Mouse (Mus musculus) midbrain, embryonic 13.5 days (tissue): Measurements from ENCODE around the gene Gm49322. TPM values are rescaled to one million over a fixed set of nuclear protein-coding genes. Genes with fewer than 3 reads are reported as not detected.

Source experiments
- ATAC-seq: fragments of 200-750 bp; cut with Nextera tagmentation; 2 replicates; pipeline ENCODE4 v1.8.0; 2017; ENCODE audit warnings: mild to moderate bottlenecking, moderate TSS enrichment, moderate library complexity
- H3K27ac ChIP-seq: fragments of 300-500 bp; sonication (generic); 2 replicates; pipeline ENCODE4 v1.5.1; 2015; ENCODE audit warnings: inconsistent platforms, mild to moderate bottlenecking, moderate library complexity
- H3K27me3 ChIP-seq: fragments of 300-500 bp; sonication (generic); 2 replicates; pipeline ENCODE4 v1.6.1; 2015; ENCODE audit warnings: mild to moderate bottlenecking, inconsistent platforms
- H3K36me3 ChIP-seq: fragments of 300-500 bp; sonication (generic); 2 replicates; pipeline ENCODE4 v1.6.1; 2015; ENCODE audit warnings: mild to moderate bottlenecking, inconsistent platforms
- H3K4me1 ChIP-seq: fragments of 300-500 bp; sonication (generic); replicated peaks from 2 replicates; pipeline ENCODE4 v1.6.1; 2015; ENCODE audit warnings: inconsistent platforms
- H3K4me2 ChIP-seq: fragments of 300-500 bp; sonication (generic); replicated peaks from 2 replicates; pipeline ENCODE4 v1.6.1; 2015; ENCODE audit warnings: moderate library complexity, mild to moderate bottlenecking, inconsistent platforms
- H3K4me3 ChIP-seq: fragments of 300-500 bp; sonication (generic); replicated peaks from 2 replicates; pipeline ENCODE4 v1.5.1; 2015; ENCODE audit warnings: mild to moderate bottlenecking, inconsistent platforms
- H3K9ac ChIP-seq: fragments of 300-500 bp; sonication (generic); replicated peaks from 2 replicates; pipeline ENCODE4 v1.6.1; 2015; ENCODE audit warnings: mild to moderate bottlenecking, inconsistent platforms
- H3K9me3 ChIP-seq: fragments of 300-500 bp; sonication (generic); 2 replicates; pipeline ENCODE4 v1.6.1; 2016; ENCODE audit warnings: mild to moderate bottlenecking, inconsistent platforms
- WGBS: fragments of 180-500 bp; shearing (Covaris S2); methylation state at CpG from one replicate; pipeline ENCODE4 v1.1.7; 2015; 5-methylcytosine and 5-hydroxymethylcytosine counted together
- polyA plus RNA-seq: library from polyadenylated mRNA; unstranded; fragments of >200 nt; fragmentation: Nextera tagmentation; extraction: Ambion mirVana; gene quantifications from 2 replicates; pipeline ENCODE4 v1.2.1, GENCODE M21; 2015

Gm49322 gene
- polyA plus RNA-seq, 1 experiment from 2014 or later = 4.9 TPM

DNA sequence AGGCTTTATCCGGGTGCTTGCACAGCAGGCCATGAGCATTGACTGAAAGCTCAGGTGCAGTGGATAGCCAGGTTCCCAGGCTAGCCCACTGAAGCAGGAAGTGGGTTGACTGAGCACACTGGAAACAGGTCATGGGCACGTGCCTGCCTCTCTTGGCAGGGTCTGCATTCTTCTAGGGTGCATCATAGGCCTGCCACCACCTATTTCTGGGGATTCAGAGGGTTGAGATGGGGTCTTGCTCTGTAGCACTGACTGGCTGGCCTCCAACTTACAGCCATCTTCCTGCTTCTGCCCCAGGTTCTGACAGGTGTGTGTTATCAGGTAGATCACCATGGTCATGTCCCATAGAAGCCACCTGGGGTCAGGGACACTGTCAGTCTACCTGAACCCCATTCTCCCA is 833 bp upstream of the Gm49322 start:
- no peaks in the 10 kb centered on the region for H3K9me3 ChIP-seq

DNA sequence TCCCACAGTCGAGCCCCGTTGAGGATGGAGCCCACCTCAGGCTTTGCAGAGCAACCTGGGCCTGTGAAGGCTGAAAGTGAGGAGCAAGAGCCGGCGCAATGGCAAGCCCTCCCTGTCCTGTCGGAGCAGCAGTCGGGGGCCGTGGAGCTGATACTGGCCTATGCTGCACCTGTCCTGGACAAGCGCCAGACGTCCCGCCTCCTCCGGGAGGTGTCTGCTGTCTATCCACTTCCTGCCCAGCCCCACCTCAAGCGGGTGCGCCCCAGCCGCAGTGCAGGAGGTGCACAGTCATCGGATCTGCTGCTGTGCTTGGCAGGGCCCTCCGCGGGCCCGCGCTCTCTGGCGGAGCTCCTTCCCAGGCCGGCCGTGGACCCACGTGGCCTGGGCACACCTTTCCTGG is 485 bp downstream of the Gm49322 start:
- H3K36me3 ChIP-seq = peaks cover 41% of the 10 kb centered on the region
- no peaks in the 10 kb centered on the region for H3K27me3 ChIP-seq
- 94% methylated on average over 23 of the region's 23 CpGs for WGBS
- H3K9ac ChIP-seq = no peak overlapping the region
- no peaks in the 10 kb centered on the region for H3K9me3 ChIP-seq
- peaks cover 20% of the 10 kb centered on the region for H3K4me1 ChIP-seq
- no peak overlapping the region for H3K4me2 ChIP-seq
- no peak for ATAC-seq
- no peak overlapping the region for H3K4me3 ChIP-seq
- H3K27ac ChIP-seq = no peak overlapping the region

More for the DNA sequence above, 833 bp upstream of the Gm49322 start:
- Histone ChIP-seq H3K9ac (no peak overlapping the region), H3K36me3 (peaks cover 40% of the 10 kb centered on the region), H3K4me1 (peaks cover 20% of the 10 kb centered on the region), H3K27me3 (no peaks in the 10 kb centered on the region), H3K4me2 (no peak overlapping the region), H3K4me3 (no peak overlapping the region), H3K27ac (no peak overlapping the region)
- 84% methylated on average over 2 of the region's 2 CpGs for WGBS
- no peak for ATAC-seq

DNA sequence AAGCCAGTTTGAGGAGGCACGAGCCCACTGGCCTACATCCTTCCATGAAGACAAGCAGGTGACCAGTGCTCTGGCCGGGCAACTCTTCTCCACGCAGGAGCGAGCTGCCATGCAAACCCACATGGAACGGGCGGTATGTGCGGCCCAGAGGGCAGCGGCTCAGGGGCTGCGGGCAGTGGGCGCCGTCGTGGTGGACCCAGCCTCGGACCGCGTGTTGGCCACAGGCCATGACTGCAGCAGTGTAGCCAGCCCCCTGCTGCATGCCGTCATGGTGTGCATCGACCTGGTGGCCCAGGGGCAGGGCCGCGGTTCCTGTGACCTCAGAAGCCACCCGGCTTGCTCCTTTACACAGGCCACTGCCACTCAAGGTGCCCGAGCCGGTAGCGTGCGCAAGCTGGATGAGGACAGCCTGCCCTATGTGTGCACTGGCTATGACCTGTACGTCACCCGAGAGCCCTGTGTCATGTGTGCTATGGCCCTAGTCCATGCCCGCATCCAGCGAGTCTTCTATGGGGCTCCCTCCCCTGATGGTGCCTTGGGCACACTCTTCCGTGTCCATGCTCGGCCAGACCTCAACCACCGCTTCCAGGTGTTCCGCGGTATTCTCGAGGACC is 1.0 kb downstream of the Gm49322 start:
- peaks cover 20% of the 10 kb centered on the region for H3K4me1 ChIP-seq
- H3K9ac ChIP-seq = no peak overlapping the region
- H3K36me3 ChIP-seq = peaks cover 44% of the 10 kb centered on the region
- no peak overlapping the region for H3K4me3 ChIP-seq
- H3K27ac ChIP-seq = no peak overlapping the region
- H3K4me2 ChIP-seq = no peak overlapping the region
- 96% methylated on average over 34 of the region's 34 CpGs for WGBS
- no peaks in the 10 kb centered on the region for H3K27me3 ChIP-seq
- no peaks in the 10 kb centered on the region for H3K9me3 ChIP-seq
- no peak for ATAC-seq

DNA sequence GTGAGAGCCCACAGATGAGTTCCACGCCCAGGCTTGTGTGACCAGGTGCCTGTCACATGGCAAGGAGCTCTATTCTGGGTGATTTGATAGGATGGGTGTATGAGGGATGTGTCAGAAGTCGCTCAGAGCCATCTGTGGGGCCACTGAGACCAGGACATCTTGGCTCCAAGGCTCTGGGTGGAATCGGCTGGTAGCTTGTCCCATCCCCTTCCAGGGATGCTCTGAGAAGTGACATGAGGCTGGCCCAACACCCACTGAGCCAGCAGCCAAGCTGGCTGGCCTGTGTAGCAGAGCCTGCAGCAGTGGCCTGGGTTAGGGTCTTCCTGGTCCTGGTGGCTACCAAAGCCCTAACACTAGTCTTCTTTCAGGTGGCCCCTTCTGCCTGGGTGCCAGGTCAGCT is 2.6 kb downstream of the Gm49322 start:
- no peak for ATAC-seq
- H3K9ac ChIP-seq = no peak overlapping the region
- peaks cover 13% of the 10 kb centered on the region for H3K4me1 ChIP-seq
- H3K36me3 ChIP-seq = peaks cover 56% of the 10 kb centered on the region
- H3K4me3 ChIP-seq = no peak overlapping the region
- no peaks in the 10 kb centered on the region for H3K27me3 ChIP-seq
- no peak overlapping the region for H3K27ac ChIP-seq
- WGBS = 93% methylated on average over 3 of the region's 3 CpGs
- no peak overlapping the region for H3K4me2 ChIP-seq
- H3K9me3 ChIP-seq = no peaks in the 10 kb centered on the region

DNA sequence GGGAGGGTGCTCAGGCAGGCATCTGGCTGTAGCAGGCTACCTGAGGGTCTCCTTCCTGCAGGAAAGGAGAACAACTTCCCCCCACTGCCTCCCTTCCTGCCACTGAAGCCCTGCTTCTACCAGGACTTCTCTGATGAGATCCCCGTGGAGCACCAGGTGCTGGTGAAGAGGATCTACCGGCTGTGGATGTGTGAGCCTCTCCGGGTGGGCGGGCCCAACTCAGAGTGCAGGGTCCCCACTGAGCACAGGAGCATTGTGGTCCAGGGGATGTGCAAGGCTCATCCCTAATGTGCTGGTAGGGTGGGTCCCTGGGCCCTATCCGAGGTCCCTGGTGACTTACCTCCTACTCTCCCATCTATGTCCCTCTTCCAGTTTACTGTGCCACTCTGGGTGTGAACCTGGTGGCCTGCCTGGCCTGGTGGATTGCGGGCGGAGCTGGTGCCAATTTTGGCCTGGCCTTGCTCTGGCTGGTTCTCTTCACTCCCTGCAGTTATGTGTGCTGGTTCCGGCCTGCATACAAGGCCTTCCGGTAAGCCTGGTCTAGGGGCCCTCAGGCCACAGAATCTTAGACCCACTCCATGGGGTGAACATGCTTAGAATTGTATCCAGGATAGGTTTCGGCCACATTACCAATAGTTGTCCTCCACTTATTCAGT is 3.6 kb downstream of the Gm49322 start:
- H3K36me3 ChIP-seq = peaks cover 64% of the 10 kb centered on the region
- no peak for ATAC-seq
- peaks cover 3% of the 10 kb centered on the region for H3K4me1 ChIP-seq

DNA sequence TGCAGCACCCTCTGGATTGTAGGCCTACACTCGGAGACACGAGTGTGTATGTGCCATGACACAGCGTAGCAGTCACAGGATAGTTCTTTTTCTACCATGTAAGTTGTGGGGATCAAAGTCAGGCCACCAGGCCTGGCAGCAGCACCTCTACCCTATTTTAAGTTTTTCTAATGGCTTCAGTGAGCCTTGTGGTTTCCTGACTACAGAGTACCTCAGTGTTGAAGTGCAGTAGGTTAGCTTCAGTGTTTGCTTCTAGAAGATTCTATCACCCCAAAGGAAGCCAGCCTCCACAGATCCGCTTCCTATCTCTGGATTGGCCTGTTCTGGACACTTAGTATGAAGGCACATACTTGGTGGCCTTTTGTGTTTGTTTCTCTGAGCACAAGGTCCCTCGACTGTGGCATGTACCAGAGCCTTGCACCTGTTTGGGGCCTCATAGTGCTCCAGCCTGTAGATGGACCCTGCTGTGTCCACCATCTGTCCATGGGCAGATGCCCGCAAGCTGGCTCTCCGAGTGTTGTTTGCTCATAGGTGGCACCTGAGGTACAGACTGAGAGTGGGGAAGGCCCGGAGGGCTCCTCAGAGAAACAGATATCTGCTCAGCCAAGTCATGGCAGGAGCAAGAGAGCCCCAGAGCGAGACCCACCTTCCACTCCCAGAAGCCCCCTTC is 4.4 kb downstream of the Gm49322 start:
- no peak overlapping the region for H3K9ac ChIP-seq
- ATAC-seq = no peak

More for the DNA sequence above, 3.6 kb downstream of the Gm49322 start:
- H3K9ac ChIP-seq = no peak overlapping the region
- no peak overlapping the region for H3K4me3 ChIP-seq
- H3K9me3 ChIP-seq = no peaks in the 10 kb centered on the region
- no peak overlapping the region for H3K4me2 ChIP-seq
- H3K27me3 ChIP-seq = no peaks in the 10 kb centered on the region
- 89% methylated on average over 10 of the region's 10 CpGs for WGBS
- no peak overlapping the region for H3K27ac ChIP-seq

DNA sequence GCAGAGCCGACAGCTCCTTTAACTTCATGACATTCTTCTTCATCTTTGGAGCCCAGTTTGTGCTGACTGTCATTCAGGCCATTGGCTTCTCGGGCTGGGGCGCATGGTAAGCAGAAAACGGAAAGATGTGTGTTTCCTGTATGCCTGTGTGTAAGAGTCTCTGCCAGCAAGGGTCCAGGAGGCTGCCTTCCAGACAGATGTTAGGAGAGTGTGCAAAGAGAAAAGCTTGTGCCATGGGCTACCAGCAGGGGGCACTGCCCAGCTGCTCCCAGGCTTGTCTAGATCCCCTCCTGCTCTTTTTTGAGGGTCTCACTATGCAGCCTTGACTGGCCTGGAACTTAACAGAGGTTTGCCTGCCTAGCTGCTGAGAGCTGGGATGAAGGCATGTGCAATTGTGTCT is 5.2 kb downstream of the Gm49322 start:
- WGBS = 83% methylated on average over 4 of the region's 4 CpGs
- H3K4me2 ChIP-seq = no peak overlapping the region
- no peak overlapping the region for H3K4me3 ChIP-seq
- no peaks in the 10 kb centered on the region for H3K4me1 ChIP-seq
- 0 out of 2 replicates have a peak, but pooled peaks have one; percentile 28 for ATAC-seq
- H3K9me3 ChIP-seq = no peaks in the 10 kb centered on the region
- no peaks in the 10 kb centered on the region for H3K27me3 ChIP-seq
- no peak overlapping the region for H3K27ac ChIP-seq
- H3K9ac ChIP-seq = no peak overlapping the region
- H3K36me3 ChIP-seq = peaks cover 80% of the 10 kb centered on the region

More for the DNA sequence above, 4.4 kb downstream of the Gm49322 start:
- no peak overlapping the region for H3K4me2 ChIP-seq
- no peak overlapping the region for H3K4me3 ChIP-seq
- no peaks in the 10 kb centered on the region for H3K9me3 ChIP-seq
- peaks cover 73% of the 10 kb centered on the region for H3K36me3 ChIP-seq
- H3K27me3 ChIP-seq = no peaks in the 10 kb centered on the region
- WGBS = 92% methylated on average over 9 of the region's 9 CpGs
- no peaks in the 10 kb centered on the region for H3K4me1 ChIP-seq
- H3K27ac ChIP-seq = no peak overlapping the region

DNA sequence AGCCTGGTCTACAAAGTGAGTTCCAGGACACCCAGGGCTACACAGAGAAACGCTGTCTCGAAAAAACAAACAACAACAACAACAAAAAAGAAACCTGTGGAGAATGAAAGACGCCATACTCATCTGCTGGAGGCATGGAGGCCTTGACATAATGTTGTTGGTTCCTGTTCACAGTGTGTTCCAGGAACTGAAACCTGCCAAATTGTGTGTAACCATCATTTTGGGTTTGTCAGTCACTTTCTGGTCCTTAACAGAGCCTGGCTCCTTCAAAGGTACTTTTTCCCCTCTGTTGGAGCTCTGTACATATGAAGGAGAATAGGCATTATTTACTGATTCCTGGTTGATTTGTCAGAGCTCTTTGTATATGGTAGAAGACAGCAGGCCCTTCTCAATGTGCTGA is 6.1 kb downstream of the Gm49322 start:
- no peaks in the 10 kb centered on the region for H3K4me1 ChIP-seq
- H3K9ac ChIP-seq = no peak overlapping the region
- no peaks in the 10 kb centered on the region for H3K9me3 ChIP-seq
- no peak overlapping the region for H3K4me2 ChIP-seq
- no peak overlapping the region for H3K4me3 ChIP-seq
- H3K27ac ChIP-seq = no peak overlapping the region
- H3K36me3 ChIP-seq = peaks cover 75% of the 10 kb centered on the region
- 98% methylated on average over 3 of the region's 3 CpGs for WGBS
- no peaks in the 10 kb centered on the region for H3K27me3 ChIP-seq
- ATAC-seq = no peak

DNA sequence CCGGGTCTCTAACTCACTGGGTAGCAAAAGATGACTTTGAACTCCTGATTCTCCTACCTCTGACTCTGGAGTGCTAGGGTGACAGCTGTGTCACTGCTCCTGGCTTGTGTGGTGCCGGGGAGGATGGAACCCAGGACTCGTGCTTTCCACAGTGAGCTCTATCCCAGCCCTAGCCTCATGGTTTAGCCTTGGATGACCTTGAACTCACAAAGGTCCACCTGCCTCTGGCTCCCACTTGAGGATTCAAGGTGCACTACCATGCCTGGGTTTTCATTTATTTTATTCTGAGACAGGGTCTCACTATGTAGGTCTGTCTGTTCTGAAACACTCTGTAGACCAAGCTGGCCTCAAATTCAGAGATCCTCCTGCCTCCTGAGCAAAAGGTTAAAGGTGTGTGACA is 8.0 kb downstream of the Gm49322 start:
- ATAC-seq = no peak
- Histone ChIP-seq H3K4me2 (no peak overlapping the region), H3K27me3 (no peaks in the 10 kb centered on the region), H3K36me3 (peaks cover 56% of the 10 kb centered on the region), H3K4me1 (no peaks in the 10 kb centered on the region), H3K9me3 (no peaks in the 10 kb centered on the region), H3K9ac (no peak overlapping the region), H3K4me3 (no peak overlapping the region), H3K27ac (no peak overlapping the region)
- WGBS = 81% methylated on average over 3 of the region's 3 CpGs

DNA sequence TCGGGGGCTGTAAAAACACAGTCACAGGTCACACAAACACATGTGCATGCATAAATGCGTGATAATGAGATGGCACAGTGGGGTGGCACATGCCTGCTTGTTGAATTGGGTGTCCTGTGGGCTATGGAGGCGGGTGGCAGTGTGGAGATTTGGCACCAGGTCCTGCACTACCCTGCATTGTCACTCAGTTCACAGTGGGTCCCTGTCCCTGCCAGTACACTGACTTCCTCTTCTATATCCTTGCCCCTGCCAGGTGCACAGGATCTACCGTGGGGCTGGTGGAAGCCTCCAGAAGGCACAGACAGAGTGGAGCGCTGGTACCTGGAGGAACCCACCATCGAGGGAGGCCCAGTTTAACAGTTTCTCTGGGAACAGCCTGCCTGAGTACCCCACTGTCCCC is 8.5 kb downstream of the Gm49322 start:
- Histone ChIP-seq H3K9me3 (no peaks in the 10 kb centered on the region), H3K36me3 (peaks cover 51% of the 10 kb centered on the region), H3K27ac (no peak overlapping the region), H3K9ac (no peak overlapping the region), H3K4me3 (no peak overlapping the region), H3K4me2 (no peak overlapping the region), H3K27me3 (no peaks in the 10 kb centered on the region), H3K4me1 (no peaks in the 10 kb centered on the region)
- no peak for ATAC-seq
- 89% methylated on average over 6 of the region's 6 CpGs for WGBS

DNA sequence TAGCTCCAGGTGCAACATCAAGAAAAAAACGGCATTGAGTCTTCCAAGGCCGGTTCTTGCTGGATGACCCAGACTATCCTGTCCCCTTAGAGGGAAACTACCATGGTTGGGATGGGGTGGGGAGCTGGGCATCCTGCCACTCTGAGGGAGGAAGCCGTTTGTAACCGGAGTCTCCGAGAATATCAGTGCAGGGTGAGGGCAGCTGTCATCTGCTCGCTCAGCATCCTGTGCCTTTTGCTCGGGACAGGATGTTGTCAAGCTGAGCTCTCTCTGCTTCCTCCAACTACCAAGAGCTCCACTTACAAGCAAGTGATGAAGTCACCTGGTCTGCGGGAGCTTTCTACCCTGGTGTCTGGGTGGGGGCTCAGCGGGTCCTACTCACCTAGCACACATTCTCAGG is 12.4 kb downstream of the Gm49322 start:
- H3K36me3 ChIP-seq = peaks cover 31% of the 10 kb centered on the region
- H3K4me2 ChIP-seq = no peak overlapping the region
- peaks cover 8% of the 10 kb centered on the region for H3K4me1 ChIP-seq
- ATAC-seq = no peak
- H3K27me3 ChIP-seq = no peaks in the 10 kb centered on the region
- H3K27ac ChIP-seq = no peak overlapping the region
- H3K4me3 ChIP-seq = no peak overlapping the region
- 86% methylated on average over 9 of the region's 9 CpGs for WGBS
- no peaks in the 10 kb centered on the region for H3K9me3 ChIP-seq
- no peak overlapping the region for H3K9ac ChIP-seq

DNA sequence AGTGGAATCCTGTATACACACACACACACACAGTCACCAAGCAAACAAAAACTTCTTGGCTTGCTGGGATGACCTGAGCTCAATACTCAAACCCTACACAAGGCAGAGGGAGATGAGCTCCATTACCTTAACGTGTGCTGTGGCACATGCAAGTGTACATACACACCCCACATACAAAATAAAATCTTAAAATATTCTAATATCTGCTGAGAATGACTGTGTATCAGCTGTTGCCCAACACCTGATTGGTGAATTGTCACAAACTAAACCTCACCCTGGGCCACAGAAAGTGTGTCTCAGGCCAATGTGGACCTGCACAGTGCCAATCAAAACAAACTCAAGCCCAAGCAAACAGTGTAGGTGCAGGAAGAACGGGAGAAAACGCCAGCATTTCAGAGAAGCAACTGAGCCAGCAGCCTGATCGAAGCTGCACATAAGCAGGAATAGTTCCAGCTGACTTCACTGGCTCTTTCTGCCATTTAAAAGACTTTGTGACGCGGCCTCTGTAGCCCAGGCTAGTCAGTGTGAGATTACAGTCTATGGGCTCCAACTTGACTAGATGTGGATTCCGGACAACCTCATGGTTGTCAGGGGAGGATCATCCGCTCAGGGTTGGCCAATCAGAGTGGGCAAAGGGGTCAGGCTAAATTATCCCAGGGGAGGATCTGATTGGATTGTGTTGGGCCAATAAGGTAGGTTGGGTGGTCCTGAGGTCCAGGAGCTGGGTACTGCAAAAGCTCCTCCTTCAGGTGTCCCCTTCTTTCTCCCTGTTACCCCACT is 13.8 kb downstream of the Gm49322 start:
- WGBS = 32% methylated on average over 8 of the region's 8 CpGs
- no peak for ATAC-seq
- H3K4me2 ChIP-seq = no peak overlapping the region
- H3K4me3 ChIP-seq = no peak overlapping the region
- H3K9ac ChIP-seq = no peak overlapping the region
- H3K9me3 ChIP-seq = no peaks in the 10 kb centered on the region
- H3K27me3 ChIP-seq = no peaks in the 10 kb centered on the region
- H3K4me1 ChIP-seq = peaks cover 22% of the 10 kb centered on the region
- peaks cover 18% of the 10 kb centered on the region for H3K36me3 ChIP-seq
- no peak overlapping the region for H3K27ac ChIP-seq
